Mouse (Mus musculus) small intestine, adult 2 months (tissue): ENCODE results near the gene Speg.

Experiments
- CTCF ChIP-seq: fragments of 200-500 bp; IDR thresholded peaks from 2 replicates; pipeline ENCODE4 v1.5.1; 2012; ENCODE audit warnings: low read depth, mild to moderate bottlenecking, control low read depth, inconsistent platforms, low read length, moderate library complexity, mixed read lengths; ENCODE audit not compliant: insufficient replicate concordance, insufficient read length; ENCODE audit errors: extremely low read depth
- POLR2A ChIP-seq: fragments of 200-500 bp; IDR thresholded peaks from 2 replicates; pipeline ENCODE4 v1.6.1; 2012; ENCODE audit warnings: low read depth, mild to moderate bottlenecking, control low read depth, inconsistent platforms, low read length, moderate library complexity

DNA sequence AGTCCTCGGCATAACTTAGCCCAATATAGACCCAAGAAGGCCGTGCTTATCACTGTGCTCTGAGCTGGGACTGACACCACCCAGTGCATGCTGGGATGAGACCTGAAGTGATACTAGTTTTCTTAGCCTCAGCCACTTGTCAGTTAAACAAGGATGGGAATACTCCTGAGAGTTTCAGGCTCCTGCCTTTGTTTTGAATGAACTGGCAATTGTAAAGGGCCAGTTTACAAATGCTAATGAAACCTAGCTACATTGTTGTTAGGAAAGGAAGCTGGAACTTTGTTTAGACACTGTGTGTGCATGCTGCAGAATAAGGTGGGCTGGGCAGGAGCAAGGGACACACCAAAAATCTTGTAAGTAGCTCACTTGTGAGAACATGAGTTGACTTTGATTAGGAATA is 5.9 kb downstream of the Speg start:
- TF ChIP-seq CTCF (no peak), POLR2A (no peak)
